Mouse (Mus musculus) forebrain, embryonic 12.5 days (tissue): ENCODE measurements around the gene Slc6a20b. TPM values are rescaled to one million over a fixed set of nuclear protein-coding genes. Genes with fewer than 3 reads are reported as not detected.

Experiments used
- ATAC-seq: fragments of 200-750 bp; cut with Nextera tagmentation; 2 replicates; pipeline ENCODE4 v1.8.0; 2017; ENCODE audit warnings: moderate TSS enrichment; ENCODE audit not compliant: low FRiP score
- H3K27ac ChIP-seq: fragments of 300-500 bp; sonication (generic); 2 replicates; pipeline ENCODE4 v1.5.1; 2016; ENCODE audit warnings: mild to moderate bottlenecking
- H3K27me3 ChIP-seq: fragments of 300-500 bp; sonication (generic); 2 replicates; pipeline ENCODE4 v1.6.1; 2016; ENCODE audit warnings: mild to moderate bottlenecking
- H3K36me3 ChIP-seq: fragments of 300-500 bp; sonication (generic); replicated peaks from 2 replicates; pipeline ENCODE4 v1.6.1; 2016; ENCODE audit warnings: mild to moderate bottlenecking
- H3K4me1 ChIP-seq: fragments of 300-500 bp; sonication (generic); 2 replicates; pipeline ENCODE4 v1.6.1; 2016
- H3K4me2 ChIP-seq: fragments of 300-500 bp; sonication (generic); 2 replicates; pipeline ENCODE4 v1.6.1; 2016; ENCODE audit warnings: mild to moderate bottlenecking, moderate library complexity
- H3K4me3 ChIP-seq: fragments of 300-500 bp; sonication (generic); replicated peaks from 2 replicates; pipeline ENCODE4 v1.5.1; 2016; ENCODE audit warnings: mild to moderate bottlenecking
- H3K9ac ChIP-seq: fragments of 300-500 bp; sonication (generic); 2 replicates; pipeline ENCODE4 v1.6.1; 2016; ENCODE audit warnings: mild to moderate bottlenecking
- H3K9me3 ChIP-seq: fragments of 300-500 bp; sonication (generic); 2 replicates; pipeline ENCODE4 v1.6.1; 2016
- WGBS: fragments of 180-500 bp; shearing (Covaris S2); methylation state at CpG from one replicate; pipeline ENCODE4 v1.1.7; 2016; 5-methylcytosine and 5-hydroxymethylcytosine counted together
- polyA plus RNA-seq: library from polyadenylated mRNA; unstranded; fragments of >200 nt; fragmentation: Nextera tagmentation; extraction: Ambion mirVana; gene quantifications from 2 replicates; pipeline ENCODE4 v1.2.1, GENCODE M21; 2016

The Slc6a20b gene
- polyA plus RNA-seq, 1 experiment from 2014 or later = 0.22 TPM

GRCm38 (mm10) chr9:123554599-123554998 lies 77.8 kb downstream of the Slc6a20b start:
- 3% methylated on average over 3 of the region's 3 CpGs for WGBS
- Histone ChIP-seq H3K4me1 (peaks cover 8% of the 10 kb centered on the region; the same call in 1 of the 2 replicates), H3K27ac (0 out of 2 replicates have a peak overlapping the region, but pooled peaks have one; percentile 6), H3K9me3 (no peaks in the 10 kb centered on the region), H3K4me2 (no peak overlapping the region), H3K36me3 (peaks cover 40% of the 10 kb centered on the region), H3K27me3 (0 out of 2 replicates have a peak, but pooled peaks cover 2% of the 10 kb centered on the region), H3K4me3 (no peak overlapping the region), H3K9ac (no peak overlapping the region)
- 0 out of 2 replicates have a peak, but pooled peaks have one; percentile 20 for ATAC-seq

Other genes with a start within 250 kb of the Slc6a20b start
- gene Limd1, start 153.9 kb downstream of the Slc6a20b start, polyA plus RNA-seq = 44.8 and 46.2 TPM in 2 replicates
- 45.3 and 49.2 TPM in 2 replicates for gene Sacm1l, start 102.8 kb downstream of the Slc6a20b start, polyA plus RNA-seq
- gene Ccr9, start 45.9 kb upstream of the Slc6a20b start, polyA plus RNA-seq = 0.06 and 0.10 TPM in 2 replicates
- gene Slc6a20a, start 46.3 kb upstream of the Slc6a20b start, polyA plus RNA-seq = 0.45 and 0.76 TPM in 2 replicates
- gene Lztfl1, start 85.1 kb upstream of the Slc6a20b start, polyA plus RNA-seq = 50.1 and 57.4 TPM in 2 replicates
- 0.13 and 0.21 TPM in 2 replicates for gene Cxcr6, start 173.9 kb upstream of the Slc6a20b start, polyA plus RNA-seq
- gene Fyco1, start 219.3 kb upstream of the Slc6a20b start, polyA plus RNA-seq = 9.9 and 10.5 TPM in 2 replicates
- 0.05 TPM in 1 of 2 replicates, not detected in the other for gene Xcr1, start 229.5 kb upstream of the Slc6a20b start, polyA plus RNA-seq